Mouse (Mus musculus) heart, embryonic 15.5 days (tissue): ENCODE data around the gene Tigit. TPM values are rescaled to one million over a fixed set of nuclear protein-coding genes. Genes with fewer than 3 reads are reported as not detected.

Source experiments
- ATAC-seq: fragments of 200-750 bp; cut with Nextera tagmentation; replicated peaks from 2 replicates; pipeline ENCODE4 v1.8.0; 2017; ENCODE audit warnings: low read depth, moderate TSS enrichment; ENCODE audit not compliant: insufficient number of reproducible peaks, insufficient read depth, low FRiP score
- H3K27ac ChIP-seq: fragments of 300-500 bp; sonication (generic); 2 replicates; pipeline ENCODE4 v1.5.1; 2015; ENCODE audit warnings: mild to moderate bottlenecking, inconsistent platforms
- H3K27me3 ChIP-seq: fragments of 300-500 bp; sonication (generic); 2 replicates; pipeline ENCODE4 v1.6.1; 2015; ENCODE audit warnings: inconsistent platforms
- H3K36me3 ChIP-seq: fragments of 300-500 bp; sonication (generic); 2 replicates; pipeline ENCODE4 v1.6.1; 2015; ENCODE audit warnings: mild to moderate bottlenecking, inconsistent platforms
- H3K4me1 ChIP-seq: fragments of 300-500 bp; sonication (generic); replicated peaks from 2 replicates; pipeline ENCODE4 v1.6.1; 2015; ENCODE audit warnings: inconsistent platforms
- H3K4me2 ChIP-seq: fragments of 300-500 bp; sonication (generic); 2 replicates; pipeline ENCODE4 v1.6.1; 2015; ENCODE audit warnings: inconsistent platforms, mild to moderate bottlenecking, moderate library complexity
- H3K4me3 ChIP-seq: fragments of 300-500 bp; sonication (generic); 2 replicates; pipeline ENCODE4 v1.5.1; 2015; ENCODE audit warnings: mild to moderate bottlenecking, inconsistent platforms
- H3K9ac ChIP-seq: fragments of 300-500 bp; sonication (generic); 2 replicates; pipeline ENCODE4 v1.6.1; 2015; ENCODE audit warnings: mild to moderate bottlenecking, inconsistent platforms
- H3K9me3 ChIP-seq: fragments of 300-500 bp; sonication (generic); replicated peaks from 2 replicates; pipeline ENCODE4 v1.6.1; 2016; ENCODE audit warnings: inconsistent platforms
- WGBS: fragments of 180-500 bp; shearing (Covaris S2); methylation state at CpG from one replicate; pipeline ENCODE4 v1.1.7; 2015; ENCODE audit warnings: mixed read lengths; 5-methylcytosine and 5-hydroxymethylcytosine counted together
- polyA plus RNA-seq: library from polyadenylated mRNA; unstranded; fragments of >200 nt; fragmentation: Nextera tagmentation; extraction: Ambion mirVana; gene quantifications from 2 replicates; pipeline ENCODE4 v1.2.1, GENCODE M21; 2015

The Tigit gene
- polyA plus RNA-seq, 1 experiment from 2014 or later: not detected

- no peak for ATAC-seq
- no peak overlapping the region for H3K9ac ChIP-seq
- no peaks in the 10 kb centered on the region for H3K4me1 ChIP-seq
- H3K27ac ChIP-seq: no peak overlapping the region
- no peaks in the 10 kb centered on the region for H3K27me3 ChIP-seq
- H3K4me3 ChIP-seq: no peak overlapping the region
- no peak overlapping the region for H3K4me2 ChIP-seq
- H3K9me3 ChIP-seq: no peaks in the 10 kb centered on the region
- WGBS: 79% methylated on average over 10 of the region's 10 CpGs
- no peaks in the 10 kb centered on the region for H3K36me3 ChIP-seq
These were observed 1.6 kb downstream of the Tigit start for GRCm38 (mm10) chr16:43662124-43663004.

DNA sequence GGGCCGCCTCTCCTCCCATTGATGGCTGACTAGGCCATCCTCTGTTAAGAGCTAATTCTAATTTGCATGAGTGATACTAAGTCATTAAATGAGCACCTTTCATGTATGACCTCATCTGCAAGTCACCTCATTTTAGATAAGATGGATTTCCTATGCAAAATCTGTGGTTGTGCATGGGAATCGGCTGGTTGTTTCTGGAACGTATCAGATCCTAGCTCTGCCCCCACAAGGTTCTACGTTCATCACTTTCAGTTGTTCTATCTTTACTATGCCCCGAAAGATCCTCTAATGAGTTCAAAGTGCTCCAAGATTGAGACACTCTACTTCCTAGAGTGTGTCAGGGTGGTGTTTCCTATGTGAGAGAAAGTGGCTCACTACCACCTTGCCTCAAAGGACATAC lies 2.4 kb downstream of the Tigit start:
- no peak overlapping the region for H3K9ac ChIP-seq
- H3K4me3 ChIP-seq: no peak overlapping the region
- H3K27ac ChIP-seq: no peak overlapping the region
- 90% methylated on average over 5 of the region's 5 CpGs for WGBS
- ATAC-seq: no peak
- no peaks in the 10 kb centered on the region for H3K4me1 ChIP-seq
- H3K36me3 ChIP-seq: no peaks in the 10 kb centered on the region
- no peaks in the 10 kb centered on the region for H3K27me3 ChIP-seq
- H3K9me3 ChIP-seq: no peaks in the 10 kb centered on the region
- H3K4me2 ChIP-seq: no peak overlapping the region

DNA sequence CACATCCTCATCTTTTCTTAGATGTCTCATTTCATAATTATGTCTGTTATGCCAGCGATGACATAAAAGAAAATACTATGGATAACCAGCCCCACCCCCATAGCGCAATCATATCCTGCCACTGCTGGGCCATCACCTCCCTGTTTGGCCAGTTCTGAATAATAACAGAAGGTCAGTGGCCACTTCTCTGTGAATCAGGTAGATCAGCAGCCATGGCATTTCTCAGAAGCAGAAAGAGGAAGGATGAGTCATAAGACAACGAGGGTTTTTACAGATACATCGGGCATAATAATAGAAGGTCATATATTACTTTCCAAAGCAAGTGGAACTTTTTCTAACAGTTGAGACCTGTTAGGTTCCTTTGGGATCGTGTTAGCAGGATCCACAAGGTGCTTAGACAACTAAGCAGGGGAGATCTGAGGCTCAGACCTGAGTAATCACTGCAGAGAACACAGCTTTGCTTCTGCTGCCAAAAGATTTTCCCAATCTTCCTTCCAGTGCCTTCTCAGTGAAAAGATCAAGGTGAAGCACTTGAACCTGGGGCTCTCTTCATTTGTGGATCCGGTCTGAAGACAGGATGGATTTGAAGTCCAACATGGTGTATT lies 8.7 kb downstream of the Tigit start:
- no peaks in the 10 kb centered on the region for H3K4me1 ChIP-seq
- H3K4me2 ChIP-seq: no peak overlapping the region
- H3K4me3 ChIP-seq: no peak overlapping the region
- no peak overlapping the region for H3K9ac ChIP-seq
- ATAC-seq: no peak
- H3K9me3 ChIP-seq: no peaks in the 10 kb centered on the region
- H3K36me3 ChIP-seq: no peaks in the 10 kb centered on the region
- no peak overlapping the region for H3K27ac ChIP-seq
- H3K27me3 ChIP-seq: no peaks in the 10 kb centered on the region
- WGBS: 69% methylated on average over 6 of the region's 6 CpGs

DNA sequence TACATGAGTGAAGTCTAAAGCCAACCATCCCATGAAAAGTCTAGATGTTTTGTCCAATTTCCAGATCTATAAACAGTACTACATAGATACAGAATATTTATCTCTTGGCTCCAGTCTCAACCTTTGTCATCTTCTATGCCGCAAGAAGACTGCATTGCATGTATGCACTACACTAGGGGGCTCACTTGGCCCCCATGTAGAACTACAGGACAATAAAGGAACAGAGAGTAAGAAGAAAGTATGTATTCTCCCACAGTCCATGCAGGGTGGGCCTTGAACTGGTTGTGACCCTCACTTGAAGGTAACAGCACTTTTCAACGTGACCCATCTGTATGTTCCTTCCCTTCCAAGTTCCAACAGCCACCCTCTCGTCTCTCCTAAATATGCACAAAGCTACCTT lies 9.7 kb downstream of the Tigit start:
- H3K27me3 ChIP-seq: no peaks in the 10 kb centered on the region
- no peaks in the 10 kb centered on the region for H3K9me3 ChIP-seq
- no peak overlapping the region for H3K9ac ChIP-seq
- WGBS: 77% methylated on average over 3 of the region's 3 CpGs
- no peaks in the 10 kb centered on the region for H3K36me3 ChIP-seq
- no peak overlapping the region for H3K4me3 ChIP-seq
- no peak overlapping the region for H3K4me2 ChIP-seq
- no peak for ATAC-seq
- H3K4me1 ChIP-seq: no peaks in the 10 kb centered on the region
- no peak overlapping the region for H3K27ac ChIP-seq

DNA sequence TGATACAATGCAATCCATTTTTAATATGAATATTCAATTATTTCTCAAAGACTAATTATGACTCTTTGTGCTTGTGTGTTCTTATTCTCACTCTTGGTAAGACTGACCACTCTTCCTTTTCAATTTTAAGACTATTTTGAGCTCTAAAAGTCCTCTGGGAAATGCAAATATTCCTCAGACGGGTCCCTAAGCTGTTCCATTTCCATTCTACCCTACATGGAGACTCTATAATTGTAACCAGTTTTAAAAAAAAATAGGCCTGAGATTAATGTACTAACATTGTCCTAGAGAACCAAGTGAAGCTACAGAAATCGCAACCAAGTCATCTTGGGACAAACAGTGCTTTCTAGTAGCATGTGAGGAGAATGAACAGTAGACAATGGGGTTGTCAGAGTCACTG lies 10.7 kb downstream of the Tigit start:
- no peak for ATAC-seq
- WGBS: 77% methylated on average over 2 of the region's 2 CpGs

GRCm38 (mm10) chr16:43650355-43651080 lies 13.4 kb downstream of the Tigit start:
- no peak overlapping the region for H3K27ac ChIP-seq
- ATAC-seq: no peak
- 84% methylated on average over 2 of the region's 3 CpGs for WGBS
- H3K36me3 ChIP-seq: no peaks in the 10 kb centered on the region
- no peaks in the 10 kb centered on the region; the same call in 1 of the 2 replicates for H3K4me1 ChIP-seq
- H3K4me2 ChIP-seq: no peak overlapping the region
- no peak overlapping the region for H3K9ac ChIP-seq
- H3K9me3 ChIP-seq: no peaks in the 10 kb centered on the region
- no peak overlapping the region for H3K4me3 ChIP-seq
- H3K27me3 ChIP-seq: no peaks in the 10 kb centered on the region

More for the DNA sequence above, 10.7 kb downstream of the Tigit start:
- Histone ChIP-seq H3K36me3 (no peaks in the 10 kb centered on the region), H3K27ac (no peak overlapping the region), H3K4me3 (no peak overlapping the region), H3K9ac (no peak overlapping the region), H3K9me3 (no peaks in the 10 kb centered on the region), H3K4me1 (no peaks in the 10 kb centered on the region), H3K4me2 (no peak overlapping the region), H3K27me3 (no peaks in the 10 kb centered on the region)

DNA sequence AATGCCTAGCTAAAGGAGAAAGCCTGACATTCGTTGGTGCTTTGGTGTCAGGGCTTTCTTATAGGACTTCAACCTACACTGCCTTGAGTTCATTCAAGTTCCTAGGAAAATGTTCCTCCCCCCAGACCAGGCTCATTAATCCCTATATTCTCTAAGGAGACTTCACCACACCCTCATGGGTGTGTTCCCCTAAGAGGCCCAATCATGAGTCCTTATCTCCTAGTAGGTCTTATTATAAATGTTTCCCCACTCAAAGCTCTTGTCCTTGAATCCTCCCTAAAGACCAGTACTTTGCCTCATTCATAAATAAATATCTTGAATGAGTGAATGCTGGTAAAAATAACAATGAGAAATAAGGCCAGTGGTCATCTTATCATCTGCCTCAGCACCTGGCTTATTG lies 16.3 kb downstream of the Tigit start:
- 78% methylated on average over 1 of the region's 1 CpGs for WGBS
- Histone ChIP-seq H3K4me1 (no peaks in the 10 kb centered on the region; the same call in 1 of the 2 replicates), H3K4me2 (no peak overlapping the region), H3K9ac (no peak overlapping the region), H3K27ac (no peak overlapping the region), H3K36me3 (no peaks in the 10 kb centered on the region), H3K27me3 (no peaks in the 10 kb centered on the region), H3K4me3 (no peak overlapping the region), H3K9me3 (no peaks in the 10 kb centered on the region)
- no peak for ATAC-seq

DNA sequence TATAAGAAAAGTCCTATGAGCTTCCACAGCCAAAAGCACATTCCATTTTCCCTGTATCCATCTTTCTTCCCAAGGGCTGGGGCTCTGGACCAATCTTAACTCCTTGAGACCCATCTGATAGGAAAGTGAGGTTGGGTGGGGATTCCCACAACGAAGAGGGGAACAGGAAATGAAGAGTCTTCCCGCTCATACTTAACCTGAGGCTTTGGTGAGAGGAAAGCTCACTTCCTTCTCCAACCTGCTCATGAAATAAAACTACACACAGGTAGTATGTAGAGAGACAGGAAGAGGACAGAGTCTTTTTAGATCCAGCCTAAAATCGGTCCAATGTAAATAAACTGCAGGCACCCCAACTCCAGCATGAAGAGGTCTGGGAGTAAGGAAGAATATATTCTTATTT lies 17.0 kb downstream of the Tigit start:
- no peaks in the 10 kb centered on the region for H3K27me3 ChIP-seq
- H3K9me3 ChIP-seq: no peaks in the 10 kb centered on the region
- H3K36me3 ChIP-seq: no peaks in the 10 kb centered on the region
- H3K4me3 ChIP-seq: no peak overlapping the region
- H3K4me1 ChIP-seq: no peaks in the 10 kb centered on the region; the same call in 1 of the 2 replicates
- no peak overlapping the region for H3K9ac ChIP-seq
- H3K27ac ChIP-seq: no peak overlapping the region
- WGBS: 84% methylated on average over 3 of the region's 3 CpGs
- no peak for ATAC-seq
- no peak overlapping the region for H3K4me2 ChIP-seq

DNA sequence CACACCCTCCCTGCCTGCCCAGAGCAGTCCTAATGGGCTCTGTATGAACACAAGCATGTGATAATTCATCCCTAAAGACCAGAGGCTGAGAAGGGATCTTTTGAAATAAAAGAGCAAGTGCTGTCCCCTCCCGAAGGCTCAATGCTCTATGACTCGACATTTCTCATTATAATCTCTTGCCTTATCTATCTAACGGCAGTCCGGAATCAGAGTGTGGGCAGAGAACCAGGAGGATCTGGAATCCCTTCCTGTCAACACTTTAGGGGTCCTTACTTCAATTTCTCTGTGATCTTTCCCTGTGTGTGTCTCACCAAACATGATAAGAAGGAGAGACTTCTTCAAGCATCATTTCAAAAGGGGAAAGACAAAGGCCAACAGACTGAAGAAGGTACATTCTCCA lies 18.1 kb downstream of the Tigit start:
- H3K4me2 ChIP-seq: no peak overlapping the region
- no peak overlapping the region for H3K4me3 ChIP-seq
- no peak for ATAC-seq
- no peaks in the 10 kb centered on the region for H3K36me3 ChIP-seq
- H3K27me3 ChIP-seq: no peaks in the 10 kb centered on the region
- WGBS: 16% methylated on average over 4 of the region's 4 CpGs
- H3K27ac ChIP-seq: no peak overlapping the region
- no peak overlapping the region for H3K9ac ChIP-seq
- no peaks in the 10 kb centered on the region for H3K9me3 ChIP-seq
- no peaks in the 10 kb centered on the region; the same call in 1 of the 2 replicates for H3K4me1 ChIP-seq

GRCm38 (mm10) chr16:43641230-43641629 lies 22.7 kb downstream of the Tigit start:
- Histone ChIP-seq H3K4me1 (no peaks in the 10 kb centered on the region; the same call in none of the 2 replicates), H3K9ac (no peak overlapping the region), H3K27ac (no peak overlapping the region), H3K27me3 (no peaks in the 10 kb centered on the region), H3K4me3 (no peak overlapping the region), H3K9me3 (no peaks in the 10 kb centered on the region), H3K4me2 (no peak overlapping the region), H3K36me3 (no peaks in the 10 kb centered on the region)
- ATAC-seq: no peak
- 59% methylated on average over 8 of the region's 8 CpGs for WGBS

- Histone ChIP-seq H3K9ac (no peak overlapping the region), H3K4me2 (peak overlapping the region; percentile 9; the same call in 1 of the 2 replicates), H3K27ac (no peak overlapping the region)
These were observed 25.4 kb downstream of the Tigit start for GRCm38 (mm10) chr16:43638406-43639049.

More at GRCm38 (mm10) chr16:43638406-43639049, 25.4 kb downstream of the Tigit start:
- no peaks in the 10 kb centered on the region for H3K9me3 ChIP-seq
- no peaks in the 10 kb centered on the region for H3K27me3 ChIP-seq
- no peak overlapping the region for H3K4me3 ChIP-seq
- 60% methylated on average over 21 of the region's 21 CpGs for WGBS
- no peak for ATAC-seq
- no peaks in the 10 kb centered on the region; the same call in 1 of the 2 replicates for H3K4me1 ChIP-seq
- H3K36me3 ChIP-seq: no peaks in the 10 kb centered on the region
